Mouse (Mus musculus) limb, embryonic 14.5 days (tissue): ENCODE measurements around the gene Syt6. TPM values are rescaled to one million over a fixed set of nuclear protein-coding genes. Genes with fewer than 3 reads are reported as not detected.
"Not testable (repeated sequence)": the region's sequence is repeated elsewhere in the genome, so short reads cannot be mapped to it uniquely, and the experiment has no call there.

Experiments
- ATAC-seq: fragments of 200-750 bp; cut with Nextera tagmentation; 2 replicates; pipeline ENCODE4 v1.8.0; 2017; ENCODE audit warnings: low read depth, moderate number of reproducible peaks, moderate TSS enrichment; ENCODE audit not compliant: low FRiP score
- DNase-seq: peaks from one replicate; pipeline ENCODE4 v3.0.0-alpha.2; 2015; ENCODE audit warnings: low spot score
- H3K27ac ChIP-seq: fragments of 300-500 bp; sonication (generic); replicated peaks from 2 replicates; pipeline ENCODE4 v1.5.1; 2014; ENCODE audit warnings: low read depth, mild to moderate bottlenecking, low read length, moderate library complexity, mixed read lengths
- H3K27me3 ChIP-seq: fragments of 300-500 bp; sonication (generic); 2 replicates; pipeline ENCODE4 v1.6.1; 2014; ENCODE audit warnings: low read length, mixed read lengths; ENCODE audit not compliant: control insufficient read depth, insufficient read depth
- H3K36me3 ChIP-seq: fragments of 300-500 bp; sonication (generic); 2 replicates; pipeline ENCODE4 v1.6.1; 2014; ENCODE audit warnings: mild to moderate bottlenecking, low read length, moderate library complexity, mixed read lengths; ENCODE audit not compliant: control insufficient read depth, insufficient read depth
- H3K4me1 ChIP-seq: fragments of 300-500 bp; sonication (generic); 2 replicates; pipeline ENCODE4 v1.6.1; 2014; ENCODE audit warnings: antibody characterized with exemption, low read length, mixed read lengths; ENCODE audit not compliant: control insufficient read depth, insufficient read depth
- H3K4me2 ChIP-seq: fragments of 300-500 bp; sonication (generic); replicated peaks from 2 replicates; pipeline ENCODE4 v1.6.1; 2014; ENCODE audit warnings: low read depth, mild to moderate bottlenecking, low read length, moderate library complexity; ENCODE audit not compliant: severe bottlenecking
- H3K4me3 ChIP-seq: fragments of 300-500 bp; sonication (generic); replicated peaks from 2 replicates; pipeline ENCODE4 v1.5.1; 2014; ENCODE audit warnings: low read length
- H3K9ac ChIP-seq: fragments of 300-500 bp; sonication (generic); 2 replicates; pipeline ENCODE4 v1.6.1; 2014; ENCODE audit warnings: mild to moderate bottlenecking, low read depth, low read length, moderate library complexity; ENCODE audit not compliant: severe bottlenecking
- H3K9me3 ChIP-seq: fragments of 300-500 bp; sonication (generic); 2 replicates; pipeline ENCODE4 v1.6.1; 2016; ENCODE audit warnings: low read length; ENCODE audit not compliant: control insufficient read depth
- POLR2A ChIP-seq: fragments of 200-500 bp; IDR thresholded peaks from 2 replicates; pipeline ENCODE4 v1.8.0; 2012; ENCODE audit warnings: inconsistent platforms, mild to moderate bottlenecking, moderate library complexity, borderline replicate concordance; ENCODE audit not compliant: insufficient read depth, insufficient read length; ENCODE audit errors: extremely low read depth
- WGBS: fragments of 180-500 bp; shearing (Covaris S2); extraction: QIAGEN DNeasy Blood & Tissue Kit; methylation state at CpG from one replicate; pipeline ENCODE4 v1.1.7; 2014; 5-methylcytosine and 5-hydroxymethylcytosine counted together
- polyA plus RNA-seq, 2 experiments: library from polyadenylated mRNA; depleted of rRNA in 1 of 2; stranded (reverse) in 1 of 2; unstranded in 1 of 2; fragments of >200 nt; fragmentation: Nextera tagmentation in 1 of 2; extraction: Ambion mirVana in 1 of 2; gene quantifications; 2 replicates each; pipeline versions ENCODE4 v1.2.1 to v1.2.3; 2012 to 2014

The Syt6 gene
- polyA plus RNA-seq, 2 experiments = 0.37 to 0.44 TPM

GRCm38 (mm10) chr3:103634256-103634655, 59.2 kb downstream of the Syt6 start:
- H3K36me3 ChIP-seq = no peaks in the 10 kb centered on the region
- H3K9ac ChIP-seq = no peak overlapping the region
- no peak overlapping the region for H3K4me3 ChIP-seq
- no peaks in the 10 kb centered on the region for H3K9me3 ChIP-seq
- DNase-seq (no peak), ATAC-seq (no peak)
- no peaks in the 10 kb centered on the region for H3K4me1 ChIP-seq
- no peak overlapping the region for H3K27ac ChIP-seq
- TF ChIP-seq POLR2A = no peak
- WGBS = 85% methylated on average over 1 of the region's 1 CpGs
- H3K27me3 ChIP-seq = no peaks in the 10 kb centered on the region
- H3K4me2 ChIP-seq = no peak overlapping the region

GRCm38 (mm10) chr3:103637641-103638040, 62.6 kb downstream of the Syt6 start:
- Histone ChIP-seq H3K27ac (no peak overlapping the region), H3K4me2 (no peak overlapping the region), H3K9ac (no peak overlapping the region), H3K36me3 (no peaks in the 10 kb centered on the region), H3K27me3 (no peaks in the 10 kb centered on the region), H3K9me3 (no peaks in the 10 kb centered on the region), H3K4me3 (no peak overlapping the region), H3K4me1 (no peaks in the 10 kb centered on the region)
- ATAC-seq (no peak), DNase-seq (no peak)
- 78% methylated on average over 1 of the region's 1 CpGs for WGBS
- TF ChIP-seq POLR2A = no peak

- TF ChIP-seq POLR2A = no peak
- Histone ChIP-seq H3K4me1 (no peaks in the 10 kb centered on the region), H3K36me3 (no peaks in the 10 kb centered on the region), H3K9ac (no peak overlapping the region), H3K9me3 (no peaks in the 10 kb centered on the region), H3K4me3 (no peak overlapping the region), H3K27me3 (no peaks in the 10 kb centered on the region), H3K4me2 (no peak overlapping the region), H3K27ac (no peak overlapping the region)
- WGBS = 54% methylated on average over 8 of the region's 8 CpGs
- ATAC-seq = no peak
- DNase-seq = no peak
Measured at GRCm38 (mm10) chr3:103640226-103640803, 65.3 kb downstream of the Syt6 start.

DNA sequence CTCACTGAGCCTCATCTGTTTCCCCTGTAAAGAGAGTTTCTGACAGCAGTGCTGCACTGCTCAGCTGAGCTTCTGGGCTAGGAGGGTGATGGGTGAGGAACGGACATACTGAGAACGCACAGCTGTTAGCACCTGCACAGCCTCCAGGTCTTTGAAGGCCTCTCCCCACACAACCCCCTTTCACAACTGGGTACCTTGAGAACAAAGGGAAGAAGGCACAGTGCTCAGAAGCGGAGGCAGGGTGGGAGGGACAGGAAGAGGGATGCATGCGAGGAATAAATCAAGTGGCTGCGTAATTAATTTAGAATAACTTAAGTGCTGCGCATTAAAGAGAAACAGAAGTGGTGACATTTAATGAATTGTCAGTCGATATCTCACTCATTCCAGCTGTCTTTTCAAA, 66.3 kb downstream of the Syt6 start:
- H3K27ac ChIP-seq = no peak overlapping the region
- no peak for ATAC-seq
- no peaks in the 10 kb centered on the region for H3K36me3 ChIP-seq
- H3K9ac ChIP-seq = no peak overlapping the region
- H3K27me3 ChIP-seq = no peaks in the 10 kb centered on the region
- no peak for TF ChIP-seq POLR2A
- no peak overlapping the region for H3K4me3 ChIP-seq
- H3K4me1 ChIP-seq = no peaks in the 10 kb centered on the region
- 43% methylated on average over 7 of the region's 7 CpGs for WGBS
- no peak for DNase-seq
- no peak overlapping the region for H3K4me2 ChIP-seq
- no peaks in the 10 kb centered on the region for H3K9me3 ChIP-seq

- not testable (repeated sequence) for H3K27ac ChIP-seq, ATAC-seq, H3K4me3 ChIP-seq, H3K4me1 ChIP-seq, H3K9me3 ChIP-seq, H3K4me2 ChIP-seq, H3K36me3 ChIP-seq, H3K9ac ChIP-seq, H3K27me3 ChIP-seq, DNase-seq
- 82% methylated on average over 2 of the region's 2 CpGs for WGBS
Measured at GRCm38 (mm10) chr3:103645968-103646367, 70.9 kb downstream of the Syt6 start, which contains the start of gene Atg4a-ps. Gene Atg4a-ps, minus strand, starts transcription at chr3:103646068.

DNA sequence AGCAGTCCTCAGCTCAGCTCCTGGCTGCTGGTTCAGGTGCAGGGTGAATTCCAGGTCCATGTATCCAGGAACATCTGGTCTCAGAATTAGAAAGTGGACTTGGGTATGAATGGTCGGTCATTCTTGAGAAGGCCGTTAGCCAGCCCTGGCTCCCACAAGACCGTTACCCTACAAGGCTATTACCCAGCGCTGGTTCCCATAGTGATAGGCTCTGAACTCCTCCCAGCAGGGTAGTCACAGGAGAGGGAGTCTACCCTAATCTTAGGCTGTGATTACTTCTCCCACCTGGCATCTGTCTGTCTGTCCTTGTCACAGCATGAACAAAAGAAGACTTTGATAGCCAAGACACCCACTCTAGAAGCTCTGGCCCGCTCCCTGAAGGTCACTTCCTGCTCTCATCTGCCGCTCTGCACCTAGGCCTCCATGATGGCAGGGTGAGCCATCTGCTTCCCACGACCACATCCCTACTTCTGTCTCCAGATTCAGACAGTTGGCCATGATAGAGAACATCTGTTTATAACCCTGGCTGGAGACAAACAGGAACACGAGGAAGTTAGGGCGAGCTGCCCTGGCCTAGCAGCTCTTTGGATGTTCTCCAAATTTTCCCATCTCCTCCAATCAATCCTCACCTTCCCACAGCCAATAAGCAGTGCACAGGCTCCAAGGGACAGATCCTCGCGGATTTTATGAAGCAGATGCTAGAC, 72.3 kb downstream of the Syt6 start:
- no peak overlapping the region for H3K27ac ChIP-seq
- DNase-seq (no peak), ATAC-seq (no peak)
- no peak for TF ChIP-seq POLR2A
- no peaks in the 10 kb centered on the region for H3K9me3 ChIP-seq
- H3K27me3 ChIP-seq = no peaks in the 10 kb centered on the region
- no peak overlapping the region for H3K4me2 ChIP-seq
- 73% methylated on average over 11 of the region's 11 CpGs for WGBS
- H3K4me3 ChIP-seq = no peak overlapping the region
- H3K4me1 ChIP-seq = no peaks in the 10 kb centered on the region
- H3K36me3 ChIP-seq = no peaks in the 10 kb centered on the region
- H3K9ac ChIP-seq = no peak overlapping the region
